Mouse (Mus musculus): ENCODE measurements around the gene Rnpepl1. TPM values are rescaled to one million over a fixed set of nuclear protein-coding genes. Genes with fewer than 3 reads are reported as not detected.
A peak's percentile ranks its signal among the peaks of the same experiment; 100 is the strongest.

Rnpepl1 gene
- polyA plus RNA-seq, 1 experiment from 2014 or later: 29.8 TPM

DNA sequence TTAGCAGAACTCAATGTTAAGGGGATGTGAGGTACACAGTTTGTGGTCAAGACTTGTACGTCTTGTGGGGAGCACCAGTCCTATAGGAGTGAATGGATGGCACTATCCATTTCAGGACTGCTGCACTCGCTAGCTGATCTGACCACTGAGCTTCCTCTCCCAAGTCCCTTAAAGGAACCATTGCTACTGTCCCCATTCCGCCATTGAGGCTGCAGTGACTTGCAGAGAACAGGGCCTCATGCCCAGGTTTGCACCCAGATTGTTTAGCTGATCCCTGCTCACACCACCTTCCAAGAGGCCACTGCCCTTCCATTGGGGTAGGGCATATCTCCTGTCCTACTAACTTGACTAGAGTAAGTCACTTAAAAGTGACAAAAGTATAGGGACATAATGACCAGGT lies 1.9 kb upstream of the Rnpepl1 start:
- Histone ChIP-seq H3K4me3 (replicated peaks) (0 out of 2 replicates have a peak overlapping the region, but pooled peaks have one; percentile 73), H3K36me3 (no peaks in the 10 kb centered on the region), H3K9me3 (replicated peaks) (no peaks in the 10 kb centered on the region), H3K4me2 (no peak overlapping the region), H3K27ac (replicated peaks) (no peak overlapping the region), H3K27me3 (replicated peaks) (no peaks in the 10 kb centered on the region), H3K9ac (replicated peaks) (no peak overlapping the region), H3K4me1 (peaks cover 53% of the 10 kb centered on the region)
- no peak for ATAC-seq (ENCODE audit: low FRiP score)
- 97% methylated on average over 3 of the region's 3 CpGs for WGBS

- Histone ChIP-seq H3K9me3 (replicated peaks) (no peaks in the 10 kb centered on the region), H3K36me3 (peaks cover 3% of the 10 kb centered on the region; the same call in 1 of the 2 replicates), H3K4me1 (peaks cover 57% of the 10 kb centered on the region), H3K4me2 (no peak overlapping the region), H3K4me3 (replicated peaks) (no peak overlapping the region), H3K27me3 (replicated peaks) (no peaks in the 10 kb centered on the region), H3K27ac (replicated peaks) (no peak overlapping the region), H3K9ac (replicated peaks) (no peak overlapping the region)
- 63% methylated on average over 4 of the region's 4 CpGs for WGBS
- ATAC-seq (ENCODE audit: low FRiP score): no peak
Observed at GRCm38 (mm10) chr1:92909068-92909467, 1.5 kb upstream of the Rnpepl1 start.

DNA sequence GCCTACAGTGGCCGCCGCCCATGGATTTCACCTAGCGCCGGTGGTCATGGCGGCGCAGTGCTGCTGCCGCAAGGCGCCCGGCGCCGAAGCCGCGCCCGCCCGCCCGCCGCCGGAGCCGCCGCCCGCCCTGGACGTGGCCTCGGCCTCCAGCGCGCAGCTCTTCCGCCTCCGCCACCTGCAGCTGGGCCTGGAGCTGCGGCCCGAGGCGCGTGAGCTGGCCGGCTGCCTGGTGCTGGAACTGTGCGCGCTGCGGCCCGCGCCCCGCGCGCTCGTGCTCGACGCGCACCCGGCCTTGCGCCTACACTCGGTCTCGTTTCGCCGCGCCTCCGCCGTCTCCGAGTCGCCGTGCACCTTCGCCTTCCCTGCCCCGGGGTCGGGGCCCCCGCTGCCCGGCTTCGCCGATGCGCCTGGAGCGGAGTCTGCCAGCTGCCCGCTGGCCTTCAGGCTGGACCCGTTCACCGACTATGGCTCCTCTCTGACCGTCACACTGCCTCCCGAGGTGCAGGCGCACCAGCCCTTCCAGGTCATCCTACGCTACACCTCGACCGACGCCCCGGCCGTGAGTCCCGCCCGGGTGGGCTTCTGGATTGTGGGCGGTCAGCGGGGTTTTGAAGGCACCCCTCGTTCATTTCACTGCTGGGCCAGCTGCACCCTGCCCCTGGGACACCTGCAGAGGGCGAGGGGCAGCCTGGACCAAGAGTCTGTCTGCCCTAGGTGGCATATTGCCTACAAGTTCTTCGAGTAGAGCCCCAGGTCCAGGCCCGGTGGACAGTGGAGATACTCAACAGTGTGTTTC lies 540 bp downstream of the Rnpepl1 start:
- Histone ChIP-seq H3K27me3 (replicated peaks) (no peaks in the 10 kb centered on the region), H3K36me3 (peaks cover 19% of the 10 kb centered on the region), H3K4me2 (peak overlapping the region; percentile 70), H3K4me1 (peaks cover 59% of the 10 kb centered on the region), H3K9ac (replicated peaks) (peak overlapping the region; percentile 96), H3K27ac (replicated peaks) (peak overlapping the region; percentile 94), H3K9me3 (replicated peaks) (no peaks in the 10 kb centered on the region), H3K4me3 (replicated peaks) (peak overlapping the region; percentile 70)
- ATAC-seq (ENCODE audit: low FRiP score): peak; percentile 32
- under 1% methylated on average over 62 of the region's 85 CpGs for WGBS

- Histone ChIP-seq H3K36me3 (peaks cover 25% of the 10 kb centered on the region), H3K27me3 (replicated peaks) (no peaks in the 10 kb centered on the region), H3K27ac (replicated peaks) (peak overlapping the region; percentile 94), H3K4me2 (peak overlapping the region; percentile 70), H3K4me3 (replicated peaks) (peak overlapping the region; percentile 70), H3K9ac (replicated peaks) (peak overlapping the region; percentile 96), H3K4me1 (peaks cover 53% of the 10 kb centered on the region), H3K9me3 (replicated peaks) (no peaks in the 10 kb centered on the region)
- no peak for ATAC-seq (ENCODE audit: low FRiP score)
- WGBS: 37% methylated on average over 8 of the region's 8 CpGs
Observed at GRCm38 (mm10) chr1:92911721-92912138, 1.1 kb downstream of the Rnpepl1 start.

GRCm38 (mm10) chr1:92912286-92912685 lies 1.7 kb downstream of the Rnpepl1 start:
- Histone ChIP-seq H3K9me3 (replicated peaks) (no peaks in the 10 kb centered on the region), H3K27me3 (replicated peaks) (no peaks in the 10 kb centered on the region), H3K4me3 (replicated peaks) (peak overlapping the region; percentile 70), H3K36me3 (peaks cover 31% of the 10 kb centered on the region), H3K9ac (replicated peaks) (peak overlapping the region; percentile 96), H3K27ac (replicated peaks) (no peak overlapping the region), H3K4me1 (peaks cover 52% of the 10 kb centered on the region), H3K4me2 (peak overlapping the region; percentile 70)
- no peak for ATAC-seq (ENCODE audit: low FRiP score)
- WGBS: 53% methylated on average over 1 of the region's 1 CpGs

DNA sequence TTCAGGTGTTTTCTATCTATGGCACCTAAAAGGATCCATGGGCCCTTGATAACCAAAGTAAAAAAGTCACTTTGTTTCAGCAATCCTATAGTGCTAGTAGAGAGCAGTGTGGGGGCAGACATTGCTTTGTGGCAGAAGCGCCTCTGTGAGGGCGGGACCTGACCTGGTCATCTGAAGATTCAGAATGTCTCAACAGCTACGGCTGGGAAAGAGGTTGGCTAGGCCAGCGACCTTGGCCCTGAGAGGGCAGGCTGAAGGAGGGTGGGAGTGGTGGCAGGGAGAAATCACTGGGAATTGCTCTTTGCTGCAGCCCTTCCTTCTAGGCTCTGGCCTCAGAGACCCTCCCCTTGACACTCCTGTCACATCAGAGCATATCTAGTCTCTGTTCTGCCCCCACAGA lies 3.7 kb downstream of the Rnpepl1 start:
- ATAC-seq (ENCODE audit: low FRiP score): no peak
- H3K27ac ChIP-seq (replicated peaks): no peak overlapping the region
- no peak overlapping the region for H3K4me3 ChIP-seq (replicated peaks)
- H3K36me3 ChIP-seq: peaks cover 50% of the 10 kb centered on the region
- no peaks in the 10 kb centered on the region for H3K9me3 ChIP-seq (replicated peaks)
- H3K4me1 ChIP-seq: peaks cover 40% of the 10 kb centered on the region
- no peak overlapping the region for H3K4me2 ChIP-seq
- no peak overlapping the region for H3K9ac ChIP-seq (replicated peaks)
- WGBS: 81% methylated on average over 4 of the region's 4 CpGs
- H3K27me3 ChIP-seq (replicated peaks): no peaks in the 10 kb centered on the region

DNA sequence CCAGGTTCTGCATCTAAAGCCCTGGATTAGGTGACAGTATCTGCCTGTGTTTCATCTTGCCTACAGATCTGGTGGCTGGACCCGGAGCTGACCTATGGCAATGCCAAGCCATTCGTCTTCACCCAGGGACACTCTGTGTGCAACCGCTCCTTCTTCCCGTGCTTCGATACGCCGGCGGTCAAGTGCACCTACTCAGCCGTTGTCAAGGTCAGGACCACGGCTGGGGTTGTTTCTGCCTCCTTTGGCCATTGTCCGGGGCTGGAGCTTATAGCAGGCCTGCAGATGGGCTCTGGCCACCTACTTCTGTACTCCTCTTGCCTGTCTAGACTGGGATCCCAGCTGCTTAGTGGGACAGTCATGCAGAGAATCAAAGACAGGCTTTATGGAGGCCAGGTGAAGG lies 4.4 kb downstream of the Rnpepl1 start:
- Histone ChIP-seq H3K4me2 (no peak overlapping the region), H3K4me3 (replicated peaks) (no peak overlapping the region), H3K9ac (replicated peaks) (no peak overlapping the region), H3K27ac (replicated peaks) (no peak overlapping the region), H3K4me1 (peaks cover 32% of the 10 kb centered on the region), H3K27me3 (replicated peaks) (no peaks in the 10 kb centered on the region), H3K9me3 (replicated peaks) (no peaks in the 10 kb centered on the region), H3K36me3 (peaks cover 58% of the 10 kb centered on the region)
- no peak for ATAC-seq (ENCODE audit: low FRiP score)
- 95% methylated on average over 11 of the region's 11 CpGs for whole genome bisulfite sequencing

DNA sequence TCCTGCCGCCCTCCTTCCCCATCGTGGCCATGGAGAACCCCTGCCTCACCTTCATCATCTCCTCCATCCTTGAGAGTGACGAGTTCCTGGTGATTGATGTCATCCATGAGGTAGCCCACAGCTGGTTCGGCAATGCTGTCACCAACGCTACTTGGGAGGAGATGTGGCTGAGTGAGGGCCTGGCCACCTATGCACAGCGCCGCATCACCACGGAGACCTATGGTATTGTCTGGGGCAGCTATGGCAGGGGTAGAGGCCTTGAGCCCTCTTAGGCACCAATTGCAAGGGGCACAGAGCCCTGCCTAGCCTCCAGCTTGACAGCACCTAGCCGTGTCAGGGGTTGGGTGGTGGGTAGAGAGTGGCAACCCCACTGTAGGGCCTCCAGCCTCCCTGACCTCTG lies 6.1 kb downstream of the Rnpepl1 start:
- H3K4me3 ChIP-seq (replicated peaks): no peak overlapping the region
- no peak overlapping the region for H3K27ac ChIP-seq (replicated peaks)
- H3K36me3 ChIP-seq: peaks cover 71% of the 10 kb centered on the region
- H3K4me2 ChIP-seq: no peak overlapping the region
- peaks cover 26% of the 10 kb centered on the region for H3K4me1 ChIP-seq
- 97% methylated on average over 9 of the region's 9 CpGs for WGBS
- H3K27me3 ChIP-seq (replicated peaks): no peaks in the 10 kb centered on the region
- no peaks in the 10 kb centered on the region for H3K9me3 ChIP-seq (replicated peaks)
- H3K9ac ChIP-seq (replicated peaks): no peak overlapping the region
- ATAC-seq (ENCODE audit: low FRiP score): no peak

DNA sequence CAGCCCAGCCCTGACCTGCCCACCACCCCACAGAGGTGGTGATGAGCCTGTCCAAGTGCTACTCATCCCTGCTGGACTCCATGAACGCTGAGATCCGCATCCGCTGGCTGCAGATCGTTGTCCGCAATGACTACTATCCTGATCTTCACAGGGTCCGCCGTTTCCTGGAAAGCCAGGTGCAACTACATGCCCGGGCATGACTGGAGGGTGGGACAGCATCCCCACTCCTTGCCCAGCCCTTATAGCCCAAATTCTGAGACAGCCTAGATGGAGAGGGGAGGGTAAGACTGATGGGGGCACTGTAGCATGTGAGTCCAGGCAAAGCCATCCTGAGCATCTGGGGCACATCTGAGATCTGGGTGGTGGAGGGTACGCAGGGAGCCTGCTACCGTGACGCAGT lies 8.6 kb downstream of the Rnpepl1 start:
- 95% methylated on average over 11 of the region's 11 CpGs for WGBS
- ATAC-seq (ENCODE audit: low FRiP score): no peak

DNA sequence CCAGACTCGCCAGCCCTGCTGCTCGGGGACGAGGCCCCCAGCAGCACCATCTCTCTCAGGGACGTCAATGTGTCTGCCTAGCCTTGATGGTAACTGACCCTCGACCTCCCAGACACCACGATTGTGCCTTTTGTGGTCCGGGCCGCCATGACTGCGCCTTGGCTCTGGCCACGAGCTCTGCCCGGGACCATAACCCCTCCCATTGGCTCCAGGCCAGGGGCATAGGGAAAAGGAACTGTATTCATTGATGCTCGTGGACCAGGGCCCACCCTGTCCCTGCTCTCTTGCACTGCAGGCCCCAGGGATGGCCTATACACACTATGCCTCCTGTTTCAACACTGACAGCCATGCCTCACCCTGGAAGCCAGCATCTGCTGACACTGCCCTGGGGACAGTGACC lies 9.2 kb downstream of the Rnpepl1 start:
- H3K4me2 ChIP-seq: no peak overlapping the region
- ATAC-seq (ENCODE audit: low FRiP score): no peak
- WGBS: 83% methylated on average over 12 of the region's 12 CpGs
- no peak overlapping the region for H3K27ac ChIP-seq (replicated peaks)
- H3K4me1 ChIP-seq: no peaks in the 10 kb centered on the region
- no peak overlapping the region for H3K4me3 ChIP-seq (replicated peaks)
- no peak overlapping the region for H3K9ac ChIP-seq (replicated peaks)
- H3K9me3 ChIP-seq (replicated peaks): no peaks in the 10 kb centered on the region
- peaks cover 65% of the 10 kb centered on the region for H3K36me3 ChIP-seq
- H3K27me3 ChIP-seq (replicated peaks): no peaks in the 10 kb centered on the region

More for the DNA sequence above, 8.6 kb downstream of the Rnpepl1 start:
- Histone ChIP-seq H3K27me3 (replicated peaks) (no peaks in the 10 kb centered on the region), H3K4me3 (replicated peaks) (no peak overlapping the region), H3K9ac (replicated peaks) (no peak overlapping the region), H3K9me3 (replicated peaks) (no peaks in the 10 kb centered on the region), H3K36me3 (peaks cover 68% of the 10 kb centered on the region), H3K4me1 (0 out of 2 replicates have a peak, but pooled peaks cover 2% of the 10 kb centered on the region), H3K27ac (replicated peaks) (no peak overlapping the region), H3K4me2 (no peak overlapping the region)

- Histone ChIP-seq H3K4me1 (no peaks in the 10 kb centered on the region), H3K27ac (replicated peaks) (no peak overlapping the region), H3K4me3 (replicated peaks) (no peak overlapping the region), H3K36me3 (peaks cover 57% of the 10 kb centered on the region), H3K9me3 (replicated peaks) (no peaks in the 10 kb centered on the region), H3K4me2 (no peak overlapping the region), H3K27me3 (replicated peaks) (no peaks in the 10 kb centered on the region), H3K9ac (replicated peaks) (no peak overlapping the region)
- 90% methylated on average over 7 of the region's 7 CpGs for WGBS
- no peak for ATAC-seq (ENCODE audit: low FRiP score)
Observed at GRCm38 (mm10) chr1:92920474-92921200, 10.1 kb downstream of the Rnpepl1 start.

GRCm38 (mm10) chr1:92921496-92921895 lies 10.9 kb downstream of the Rnpepl1 start:
- no peak overlapping the region for H3K9ac ChIP-seq (replicated peaks)
- H3K4me3 ChIP-seq (replicated peaks): no peak overlapping the region
- WGBS: 84% methylated on average over 4 of the region's 4 CpGs
- no peak for ATAC-seq (ENCODE audit: low FRiP score)
- H3K4me1 ChIP-seq: no peaks in the 10 kb centered on the region
- no peaks in the 10 kb centered on the region for H3K9me3 ChIP-seq (replicated peaks)
- no peak overlapping the region for H3K27ac ChIP-seq (replicated peaks)
- no peaks in the 10 kb centered on the region for H3K27me3 ChIP-seq (replicated peaks)
- peaks cover 48% of the 10 kb centered on the region for H3K36me3 ChIP-seq
- H3K4me2 ChIP-seq: no peak overlapping the region

Data from neural tube, embryonic 15.5 days (tissue).